Mouse (Mus musculus): Measurements from ENCODE around the gene Gm10322.

DNA sequence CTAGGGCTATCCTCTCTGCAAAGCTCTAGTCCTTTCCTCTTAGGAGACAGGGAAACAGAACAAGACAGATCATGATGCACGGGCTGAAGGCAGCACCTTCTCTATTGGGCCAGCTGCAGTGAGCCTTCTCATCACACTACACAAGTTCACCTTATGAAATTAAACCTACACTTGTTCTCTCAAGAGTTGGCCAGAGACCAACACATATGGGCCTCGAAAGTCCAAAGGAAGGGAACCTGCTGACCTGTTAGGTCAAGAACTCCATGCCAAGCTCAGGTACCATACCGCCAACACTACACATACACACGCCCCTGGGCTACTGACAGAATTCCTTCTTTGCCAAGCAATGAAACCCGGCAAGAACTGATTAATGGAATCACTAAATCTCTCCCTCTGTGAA, 452 bp upstream of the Gm10322 start:
- no peak for TF ChIP-seq CTCF (conservative IDR thresholded peaks at IDR 0.05; ENCODE audit: low read length)
- TF ChIP-seq NANOG (IDR thresholded peaks at IDR 0.05; ENCODE audit: borderline replicate concordance, low read length): no peak
- no peak for TF ChIP-seq POU5F1 (IDR thresholded peaks at IDR 0.05; ENCODE audit: borderline replicate concordance, low read length)
